Mouse (Mus musculus): ENCODE measurements around the gene Arl6. TPM values are rescaled to one million over a fixed set of nuclear protein-coding genes. Genes with fewer than 3 reads are reported as not detected.

The Arl6 gene
- polyA plus RNA-seq, 1 experiment = 12.0 TPM

- no peak for TF ChIP-seq CTCF (IDR thresholded peaks at IDR 0.05; ENCODE audit: low read depth, low read length)
- no peak for TF ChIP-seq POLR2A (IDR thresholded peaks at IDR 0.05; ENCODE audit: borderline replicate concordance, low read depth, low read length)
- Histone ChIP-seq H3K27ac (ENCODE audit: insufficient read depth, low read depth, low read length) (no peak overlapping the region), H3K4me3 (ENCODE audit: insufficient read depth, low read length) (no peak overlapping the region), H3K4me1 (ENCODE audit: control insufficient read depth, insufficient read depth, low read length) (peaks cover 4% of the 10 kb centered on the region)
Observed at GRCm38 (mm10) chr16:59588351-59589025, 50.7 kb downstream of the Arl6 start.

GRCm38 (mm10) chr16:59587816-59588215 is 51.4 kb downstream of the Arl6 start:
- H3K4me3 ChIP-seq (ENCODE audit: insufficient read depth, low read length) = no peak overlapping the region
- H3K4me1 ChIP-seq (ENCODE audit: control insufficient read depth, insufficient read depth, low read length) = peaks cover 4% of the 10 kb centered on the region
- TF ChIP-seq CTCF (IDR thresholded peaks at IDR 0.05; ENCODE audit: low read depth, low read length) (no peak), POLR2A (IDR thresholded peaks at IDR 0.05; ENCODE audit: borderline replicate concordance, low read depth, low read length) (no peak)
- H3K27ac ChIP-seq (ENCODE audit: insufficient read depth, low read depth, low read length) = no peak overlapping the region

- H3K4me3 ChIP-seq (ENCODE audit: insufficient read depth, low read length) = no peak overlapping the region
Observed at GRCm38 (mm10) chr16:59586911-59587310, 52.3 kb downstream of the Arl6 start.

GRCm38 (mm10) chr16:59586276-59586675 is 52.9 kb downstream of the Arl6 start:
- no peak for TF ChIP-seq CTCF (IDR thresholded peaks at IDR 0.05; ENCODE audit: low read depth, low read length)
- TF ChIP-seq POLR2A (IDR thresholded peaks at IDR 0.05; ENCODE audit: borderline replicate concordance, low read depth, low read length) = no peak
- Histone ChIP-seq H3K4me1 (ENCODE audit: control insufficient read depth, insufficient read depth, low read length) (peaks cover 4% of the 10 kb centered on the region; the same call in 1 of the 2 replicates), H3K27ac (ENCODE audit: insufficient read depth, low read depth, low read length) (no peak overlapping the region)

More at GRCm38 (mm10) chr16:59586911-59587310, 52.3 kb downstream of the Arl6 start:
- H3K27ac ChIP-seq (ENCODE audit: insufficient read depth, low read depth, low read length) = no peak overlapping the region
- peaks cover 4% of the 10 kb centered on the region for H3K4me1 ChIP-seq (ENCODE audit: control insufficient read depth, insufficient read depth, low read length)
- TF ChIP-seq POLR2A (IDR thresholded peaks at IDR 0.05; ENCODE audit: borderline replicate concordance, low read depth, low read length) = no peak
- no peak for TF ChIP-seq CTCF (IDR thresholded peaks at IDR 0.05; ENCODE audit: low read depth, low read length)

GRCm38 (mm10) chr16:59585706-59586244 is 53.4 kb downstream of the Arl6 start:
- peaks cover 4% of the 10 kb centered on the region; the same call in 1 of the 2 replicates for H3K4me1 ChIP-seq (ENCODE audit: control insufficient read depth, insufficient read depth, low read length)
- no peak overlapping the region for H3K27ac ChIP-seq (ENCODE audit: insufficient read depth, low read depth, low read length)
- no peak for TF ChIP-seq POLR2A (IDR thresholded peaks at IDR 0.05; ENCODE audit: borderline replicate concordance, low read depth, low read length)
- TF ChIP-seq CTCF (IDR thresholded peaks at IDR 0.05; ENCODE audit: low read depth, low read length) = no peak
- H3K4me3 ChIP-seq (ENCODE audit: insufficient read depth, low read length) = no peak overlapping the region

More at GRCm38 (mm10) chr16:59586276-59586675, 52.9 kb downstream of the Arl6 start:
- no peak overlapping the region for H3K4me3 ChIP-seq (ENCODE audit: insufficient read depth, low read length)

GRCm38 (mm10) chr16:59583515-59583914 is 55.7 kb downstream of the Arl6 start:
- Histone ChIP-seq H3K27ac (ENCODE audit: insufficient read depth, low read depth, low read length) (peak overlapping the region; percentile 39), H3K4me1 (ENCODE audit: control insufficient read depth, insufficient read depth, low read length) (peaks cover 8% of the 10 kb centered on the region; the same call in 1 of the 2 replicates), H3K4me3 (ENCODE audit: insufficient read depth, low read length) (no peak overlapping the region)
- no peak for TF ChIP-seq CTCF (IDR thresholded peaks at IDR 0.05; ENCODE audit: low read depth, low read length)
- no peak for TF ChIP-seq POLR2A (IDR thresholded peaks at IDR 0.05; ENCODE audit: borderline replicate concordance, low read depth, low read length)

GRCm38 (mm10) chr16:59579237-59579636 is 60.0 kb downstream of the Arl6 start:
- H3K4me3 ChIP-seq (ENCODE audit: insufficient read depth, low read length) = no peak overlapping the region
- TF ChIP-seq CTCF (IDR thresholded peaks at IDR 0.05; ENCODE audit: low read depth, low read length) = no peak
- no peak for TF ChIP-seq POLR2A (IDR thresholded peaks at IDR 0.05; ENCODE audit: borderline replicate concordance, low read depth, low read length)
- no peak overlapping the region for H3K27ac ChIP-seq (ENCODE audit: insufficient read depth, low read depth, low read length)
- H3K4me1 ChIP-seq (ENCODE audit: control insufficient read depth, insufficient read depth, low read length) = peaks cover 11% of the 10 kb centered on the region; the same call in 1 of the 2 replicates

- TF ChIP-seq CTCF (IDR thresholded peaks at IDR 0.05; ENCODE audit: low read depth, low read length) = no peak
- no peak for TF ChIP-seq POLR2A (IDR thresholded peaks at IDR 0.05; ENCODE audit: borderline replicate concordance, low read depth, low read length)
- H3K4me1 ChIP-seq (ENCODE audit: control insufficient read depth, insufficient read depth, low read length) = peaks cover 10% of the 10 kb centered on the region
- no peak overlapping the region for H3K27ac ChIP-seq (ENCODE audit: insufficient read depth, low read depth, low read length)
- no peak overlapping the region for H3K4me3 ChIP-seq (ENCODE audit: insufficient read depth, low read length)
Observed at GRCm38 (mm10) chr16:59573961-59574360, 65.2 kb downstream of the Arl6 start.

GRCm38 (mm10) chr16:59572685-59573084 is 66.5 kb downstream of the Arl6 start:
- Histone ChIP-seq H3K4me3 (ENCODE audit: insufficient read depth, low read length) (no peak overlapping the region), H3K27ac (ENCODE audit: insufficient read depth, low read depth, low read length) (no peak overlapping the region), H3K4me1 (ENCODE audit: control insufficient read depth, insufficient read depth, low read length) (peaks cover 15% of the 10 kb centered on the region)
- TF ChIP-seq CTCF (IDR thresholded peaks at IDR 0.05; ENCODE audit: low read depth, low read length) = no peak
- no peak for TF ChIP-seq POLR2A (IDR thresholded peaks at IDR 0.05; ENCODE audit: borderline replicate concordance, low read depth, low read length)

- no peak overlapping the region for H3K27ac ChIP-seq (ENCODE audit: insufficient read depth, low read depth, low read length)
- H3K4me1 ChIP-seq (ENCODE audit: control insufficient read depth, insufficient read depth, low read length) = peaks cover 13% of the 10 kb centered on the region
- no peak for TF ChIP-seq CTCF (IDR thresholded peaks at IDR 0.05; ENCODE audit: low read depth, low read length)
- TF ChIP-seq POLR2A (IDR thresholded peaks at IDR 0.05; ENCODE audit: borderline replicate concordance, low read depth, low read length) = no peak
- H3K4me3 ChIP-seq (ENCODE audit: insufficient read depth, low read length) = no peak overlapping the region
Observed at GRCm38 (mm10) chr16:59570807-59571206, 68.4 kb downstream of the Arl6 start.

Measured in bone marrow macrophage, adult 2 months (primary cell).